23 mouse cellular contexts compared by ENCODE assay signal in genomic region chr10:18368111-18368510, GRCm38 (mm10). TPM values are rescaled to one million over a fixed set of nuclear protein-coding genes. Genes with fewer than 3 reads are reported as not detected.
A peak's percentile ranks its signal among the peaks of the same experiment; 100 is the strongest.
DNase-seq lines count a peak whose midpoint lies in the region; ATAC-seq and TF ChIP-seq lines count a peak whose summit lies in the region.
"Had no signal": no experiment of that assay in that cellular context is flagged by ENCODE, and none has a peak within 500 bp of the region (broad histone marks: within the 10 kb centered on the region; RNA-seq: fewer than 3 reads in every experiment).

No protein-coding gene starts in this region.

- no peak overlapping the region for H3K9ac ChIP-seq in kidney, embryonic 14.5 days (ENCODE audit: low read depth, low read length)
- no peak overlapping the region for H3K9ac ChIP-seq in kidney, embryonic 16.5 days (replicated peaks; ENCODE audit: low read length)
- H3K9ac ChIP-seq in liver, adult 2 months (ENCODE audit: low read depth, low read length): no peak overlapping the region
- H3K9ac ChIP-seq: embryonic facial prominence, embryonic 13.5 days; embryonic facial prominence, embryonic 15.5 days; forebrain, embryonic 12.5 days had no signal

- no peaks in the 10 kb centered on the region for H3K27me3 ChIP-seq in kidney, embryonic 14.5 days (ENCODE audit: control insufficient read depth, insufficient read depth, low read length)
- H3K27me3 ChIP-seq in kidney, embryonic 16.5 days (ENCODE audit: insufficient read depth, low read length): no peaks in the 10 kb centered on the region
- H3K27me3 ChIP-seq in liver, adult 2 months (ENCODE audit: control insufficient read depth, insufficient read depth, low read length): no peaks in the 10 kb centered on the region
- H3K27me3 ChIP-seq: embryonic facial prominence, embryonic 13.5 days; embryonic facial prominence, embryonic 15.5 days had no signal

- no peak for TF ChIP-seq POLR2A in liver, adult 2 months (IDR thresholded peaks at IDR 0.05; ENCODE audit: extremely low read depth, insufficient read depth, low read length)

- TF ChIP-seq CTCF in liver, adult 2 months (IDR thresholded peaks at IDR 0.05; ENCODE audit: low read depth, low read length): no peak

- peaks cover 13% of the 10 kb centered on the region; the same call in 1 of the 2 replicates for H3K79me2 ChIP-seq in liver, adult 2 months (ENCODE audit: control insufficient read depth, insufficient read depth, low read length)

- H3K4me3 ChIP-seq in kidney, embryonic 14.5 days (ENCODE audit: low read length): no peak overlapping the region
- no peak overlapping the region for H3K4me3 ChIP-seq in kidney, embryonic 16.5 days (ENCODE audit: low read length)
- no peak overlapping the region for H3K4me3 ChIP-seq in liver, adult 2 months (ENCODE audit: insufficient read depth, low read depth, low read length)
- H3K4me3 ChIP-seq: embryonic facial prominence, embryonic 13.5 days; embryonic facial prominence, embryonic 15.5 days; erythroblast, embryonic 14.5 days; forebrain, embryonic 10.5 days; forebrain, embryonic 12.5 days had no signal

- peaks cover 10% of the 10 kb centered on the region; the same call in 1 of the 2 replicates for H3K4me1 ChIP-seq in kidney, embryonic 14.5 days (ENCODE audit: control insufficient read depth, insufficient read depth, low read length)
- H3K4me1 ChIP-seq in kidney, embryonic 16.5 days (ENCODE audit: insufficient read depth, low read length): peaks cover 23% of the 10 kb centered on the region
- H3K4me1 ChIP-seq in liver, adult 2 months (ENCODE audit: control insufficient read depth, insufficient read depth, low read length): peaks cover 26% of the 10 kb centered on the region

- ATAC-seq in kidney, embryonic 14.5 days (ENCODE audit: low FRiP score, low TSS enrichment): no peak
- ATAC-seq in kidney, embryonic 16.5 days (ENCODE audit: low FRiP score, low TSS enrichment): no peak
- ATAC-seq: forebrain, embryonic 14.5 days had no signal

- no peak overlapping the region for H3K27ac ChIP-seq in kidney, embryonic 14.5 days (ENCODE audit: low read depth, low read length)
- no peak overlapping the region for H3K27ac ChIP-seq in kidney, embryonic 16.5 days (ENCODE audit: low read length)
- peak overlapping the region; percentile 59 for H3K27ac ChIP-seq in liver, adult 2 months (replicated peaks; ENCODE audit: insufficient read depth, low read depth, low read length)
- H3K27ac ChIP-seq: embryonic facial prominence, embryonic 13.5 days; embryonic facial prominence, embryonic 15.5 days; forebrain, embryonic 10.5 days; forebrain, embryonic 12.5 days had no signal

- 96% methylated on average over 8 of the region's 8 CpGs for WGBS in kidney, embryonic 14.5 days
- 93% methylated on average over 8 of the region's 8 CpGs for WGBS in kidney, embryonic 16.5 days
- WGBS in liver, adult 2 months: 67% methylated on average over 8 of the region's 8 CpGs

- no peak overlapping the region for H3K4me2 ChIP-seq in kidney, embryonic 14.5 days (replicated peaks; ENCODE audit: low read depth, low read length)
- no peak overlapping the region for H3K4me2 ChIP-seq in kidney, embryonic 16.5 days (replicated peaks; ENCODE audit: low read depth, low read length)
- H3K4me2 ChIP-seq: embryonic facial prominence, embryonic 13.5 days; embryonic facial prominence, embryonic 15.5 days; forebrain, embryonic 12.5 days had no signal

- H3K9me3 ChIP-seq in kidney, embryonic 14.5 days (ENCODE audit: control insufficient read depth, low read length): no peaks in the 10 kb centered on the region
- H3K9me3 ChIP-seq in kidney, embryonic 16.5 days (ENCODE audit: low read length): no peaks in the 10 kb centered on the region
- H3K9me3 ChIP-seq: embryonic facial prominence, embryonic 13.5 days; embryonic facial prominence, embryonic 15.5 days; forebrain, embryonic 10.5 days; forebrain, embryonic 12.5 days had no signal

- H3K36me3 ChIP-seq in kidney, embryonic 14.5 days (ENCODE audit: control insufficient read depth, insufficient read depth, low read length): no peaks in the 10 kb centered on the region
- H3K36me3 ChIP-seq in kidney, embryonic 16.5 days (ENCODE audit: insufficient read depth, low read length): no peaks in the 10 kb centered on the region
- no peaks in the 10 kb centered on the region for H3K36me3 ChIP-seq in liver, adult 2 months (ENCODE audit: control insufficient read depth, insufficient read depth, low read length)
- H3K36me3 ChIP-seq: embryonic facial prominence, embryonic 13.5 days; embryonic facial prominence, embryonic 15.5 days; forebrain, embryonic 10.5 days; forebrain, embryonic 12.5 days had no signal

- peak; percentile 16 to 48 for DNase-seq in kidney, adult 8-10 months
- peak; percentile 21 to 46 for DNase-seq in kidney, postnatal 25 days
- DNase-seq in liver, adult 2 months (ENCODE audit: extremely low read depth, low read depth, low spot score): peak; percentile 63
- no peak for DNase-seq in liver
- DNase-seq: adrenal gland, adult 2 months; adrenal gland, postnatal 10 days; adrenal gland, postnatal 25 days; cerebellum, adult 11 months; cerebellum, adult 18-20 months; cerebellum, adult 8-10 months; cerebellum, adult 9-11 months; cerebellum, postnatal 14 days; cerebellum, postnatal 36 days; embryo, embryonic 11 days had no signal

RNA-seq across cellular contexts. Expression of gene Nhsl1, which starts 49.3 kb away (rescaled TPM):
- 9.8 and 11.9 TPM in 2 replicates for polyA plus RNA-seq in kidney, embryonic 14.5 days (2014; fragmentation: Nextera tagmentation; extraction: Ambion mirVana)
- polyA plus RNA-seq in kidney, embryonic 16.5 days (2015; fragmentation: Nextera tagmentation; extraction: Ambion mirVana): 9.3 and 10.7 TPM in 2 replicates
- total RNA-seq in liver, adult 2 months (2014; rRNA removed): 2.8 and 5.0 TPM in 2 replicates
- 1.5 and 2.6 TPM in 2 replicates for polyA plus RNA-seq in liver, adult 2 months (2012; rRNA removed)
- total RNA-seq: MEL had no signal
- polyA plus RNA-seq: erythroblast, embryonic 14.5 days had no signal
